Mouse (Mus musculus): ENCODE data around the gene Mrc2. TPM values are rescaled to one million over a fixed set of nuclear protein-coding genes. Genes with fewer than 3 reads are reported as not detected.

The Mrc2 gene
- total and polyA plus RNA-seq, 3 experiments, result under 0.01 to 0.10 (median 0.09) TPM

- TF ChIP-seq ETS1 (conservative IDR thresholded peaks at IDR 0.05; ENCODE audit: low read depth, low read length) (no peak), PAX5 (IDR thresholded peaks at IDR 0.05; ENCODE audit: low read length) (no peak), MAZ (IDR thresholded peaks at IDR 0.05; ENCODE audit: low read depth, low read length) (peak; percentile 75; the same call in 1 of the 2 replicates), MYC (IDR thresholded peaks at IDR 0.05; ENCODE audit: low read depth, low read length) (no peak), HCFC1 (IDR thresholded peaks at IDR 0.05; ENCODE audit: low read depth, low read length) (0 out of 2 replicates have a peak, but pooled peaks have one; percentile 11), POLR2AphosphoS2 (IDR thresholded peaks at IDR 0.05; ENCODE audit: low read depth, low read length) (no peak), CHD1 (IDR thresholded peaks at IDR 0.05; ENCODE audit: low read depth, low read length) (no peak)
Measured at GRCm38 (mm10) chr11:105362946-105363597, 70.6 kb downstream of the Mrc2 start (continued).

- in situ Hi-C loops (cut with MboI; ENCODE audit: low pct_ligation_motif_present, low pct_unique_long_range_greater_than_20kb, low sequenced_read_pairs), result no loop called here
- Histone ChIP-seq H3K4me1 (ENCODE audit: control insufficient read depth in 1 of 2, insufficient read depth in 2 of 2) (peaks cover 0 to 5% of the 10 kb centered on the region in 2 experiments; a peak in 2 of 4 replicates), H3K9ac (ENCODE audit: insufficient read depth, low read depth) (no peak overlapping the region), H3K27ac (ENCODE audit: insufficient read depth, low read depth) (no peak overlapping the region), H3K79me2 (replicated peaks; ENCODE audit: control insufficient read depth, extremely low read depth, insufficient read depth, poor library complexity, severe bottlenecking) (no peaks in the 10 kb centered on the region), H3K9me3 (replicated peaks; ENCODE audit: low read length) (no peaks in the 10 kb centered on the region), H3K4me2 (ENCODE audit: insufficient read depth, low read depth, poor library complexity, severe bottlenecking) (peak overlapping the region; percentile 68), H3K4me3 (replicated peaks in 1 of 3; ENCODE audit: low read depth in 2 of 3, low read length in 2 of 3, poor library complexity in 1 of 3) (no peak overlapping the region), H3K36me3 (replicated peaks in 1 of 2; ENCODE audit: control insufficient read depth in 1 of 2, insufficient read depth in 1 of 2, low read length in 1 of 2) (no peaks in the 10 kb centered on the region), H3K27me3 (replicated peaks) (peaks cover 5% of the 10 kb centered on the region)
- no peak for TF ChIP-seq ELF1 (IDR thresholded peaks at IDR 0.05; ENCODE audit: low read depth, low read length)
- TF ChIP-seq JUND (conservative IDR thresholded peaks at IDR 0.05; ENCODE audit: low read depth, low read length), result no peak
- no peak for TF ChIP-seq ETS1 (conservative IDR thresholded peaks at IDR 0.05; ENCODE audit: low read depth, low read length)
- no peak for TF ChIP-seq POLR2AphosphoS2 (IDR thresholded peaks at IDR 0.05; ENCODE audit: low read depth, low read length)
- no peak for TF ChIP-seq CHD1 (IDR thresholded peaks at IDR 0.05; ENCODE audit: low read depth, low read length)
- no peak for TF ChIP-seq NELFE (IDR thresholded peaks at IDR 0.05; ENCODE audit: low read depth, low read length)
- no peak for TF ChIP-seq ZC3H11A (IDR thresholded peaks at IDR 0.05; ENCODE audit: low read depth, low read length)
- TF ChIP-seq CHD2 (IDR thresholded peaks at IDR 0.05; ENCODE audit: low read length), result no peak
- no peak for TF ChIP-seq SMC3 (IDR thresholded peaks at IDR 0.05; ENCODE audit: low read depth, low read length)
- no peak for TF ChIP-seq RCOR1 (conservative IDR thresholded peaks at IDR 0.05; ENCODE audit: low read depth, low read length)
- no peak for TF ChIP-seq ZMIZ1 (IDR thresholded peaks at IDR 0.05; ENCODE audit: low read depth, low read length)
- TF ChIP-seq IRF4 (IDR thresholded peaks at IDR 0.05; ENCODE audit: low read depth, low read length), result no peak
- TF ChIP-seq MAZ (IDR thresholded peaks at IDR 0.05; ENCODE audit: low read depth, low read length), result no peak
- TF ChIP-seq TCF12 (IDR thresholded peaks at IDR 0.05; ENCODE audit: low read depth, low read length), result no peak
- no peak for TF ChIP-seq SIN3A (IDR thresholded peaks at IDR 0.05; ENCODE audit: low read length)
- TF ChIP-seq POLR2A (IDR thresholded peaks at IDR 0.05; ENCODE audit: low read depth, low read length), result no peak
- no peak for DNase-seq (ENCODE audit: extremely low read depth)
- dilution Hi-C loops (cut with MboI; ENCODE audit: extremely low pct_ligation_motif_present, extremely low pct_unique_long_range_greater_than_20kb, low sequenced_read_pairs), result no loop called here
Measured at GRCm38 (mm10) chr11:105363598-105364385, 71.3 kb downstream of the Mrc2 start.
